Mouse (Mus musculus) C2C12 (cell line): ENCODE results near the gene Trp53i11.

ENCODE experiments used
- CEBPB ChIP-seq: IDR thresholded peaks from one replicate; pipeline ENCODE4 v1.6.1; 2011; ENCODE audit warnings: low read depth, mild to moderate bottlenecking, control low read depth, moderate library complexity
- CTCF ChIP-seq: IDR thresholded peaks from one replicate; pipeline ENCODE4 v1.5.1; 2011; ENCODE audit not compliant: control insufficient read depth, insufficient read depth, insufficient read length
- MAX ChIP-seq: IDR thresholded peaks from one replicate; pipeline ENCODE4 v1.6.1; 2011; ENCODE audit warnings: mild to moderate bottlenecking, control low read depth
- MYOG ChIP-seq: IDR thresholded peaks from one replicate; pipeline ENCODE4 v1.6.1; 2011; ENCODE audit not compliant: control insufficient read depth, insufficient read length; ENCODE audit errors: extremely low read depth
- USF1 ChIP-seq: IDR thresholded peaks from one replicate; pipeline ENCODE4 v1.6.1; 2011; ENCODE audit warnings: low read depth, mild to moderate bottlenecking, control low read depth, moderate library complexity

DNA sequence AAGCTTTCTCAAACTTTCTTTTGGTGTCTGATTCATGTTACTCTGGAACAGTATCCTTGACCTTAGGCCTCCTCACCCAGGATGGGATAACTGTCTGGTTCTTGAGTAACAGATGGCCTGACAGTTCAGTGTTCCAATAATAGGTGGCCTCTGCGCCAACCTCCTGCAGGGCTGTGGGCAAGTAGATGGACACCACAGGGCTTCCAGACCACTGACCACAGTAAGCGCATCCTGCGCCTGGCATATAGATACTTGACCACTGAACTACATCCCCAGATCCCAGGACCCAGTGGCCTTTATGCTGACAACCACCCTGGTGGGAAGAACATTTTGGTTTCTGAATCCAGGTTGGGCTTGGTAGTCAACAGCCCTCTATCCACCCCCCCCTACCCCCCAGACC lies 32.2 kb downstream of the Trp53i11 start:
- no peak for TF ChIP-seq CTCF
- no peak for TF ChIP-seq CEBPB
- TF ChIP-seq USF1, result no peak
- TF ChIP-seq MAX, result no peak
- TF ChIP-seq MYOG, result no peak
